ENCODE assay signal across 22 mouse cellular contexts in the genomic region with DNA sequence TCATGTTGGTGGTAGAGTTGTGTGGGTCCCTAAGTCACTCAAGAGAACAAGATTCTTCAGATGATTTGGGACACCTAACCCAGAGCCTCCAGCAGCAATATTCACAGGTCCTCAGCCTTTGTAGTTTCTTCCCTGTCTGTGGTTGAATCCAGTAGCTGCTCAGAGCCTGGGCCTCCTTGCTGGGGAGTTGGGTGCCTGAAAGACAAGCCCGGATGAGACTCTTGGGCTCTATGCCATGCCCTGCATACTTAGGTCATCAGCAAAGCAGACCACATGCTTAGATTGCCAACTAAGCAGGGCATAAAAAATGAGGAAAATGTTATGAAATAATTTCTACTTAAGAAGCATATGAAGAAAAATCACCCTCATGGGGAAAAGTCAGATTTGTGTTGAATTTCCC. TPM values are rescaled to one million over a fixed set of nuclear protein-coding genes. Genes with fewer than 3 reads are reported as not detected.
DNase-seq lines count a peak whose midpoint lies in the region; TF ChIP-seq lines count a peak whose summit lies in the region.
"Had no signal": no experiment of that assay in that cellular context is flagged by ENCODE, and none has a peak within 500 bp of the region (broad histone marks: within the 10 kb centered on the region; RNA-seq: fewer than 3 reads in every experiment).

No protein-coding gene starts in this region.

- intact Hi-C loops in gastrocnemius, adult 2 months (cut with DNase I): no loop called here

- peak; percentile 40 for DNase-seq in adrenal gland, postnatal 14 days
- DNase-seq in adrenal gland, postnatal 4 days (ENCODE audit: low spot score in 2 of 2): no peak
- peak; percentile 41 for DNase-seq in gastrocnemius, adult 2 months
- DNase-seq in gastrocnemius, postnatal 25 days: no peak
- DNase-seq in 3T3-L1 (ENCODE audit: low read depth, low spot score): peak; percentile 64
- DNase-seq in NIH3T3 (ENCODE audit: low read depth): peak; percentile 68
- DNase-seq in embryo, embryonic 10 days (ENCODE audit: low spot score): no peak
- DNase-seq in retina, embryonic 14.5 days (ENCODE audit: low spot score): no peak
- DNase-seq: B cell, adult 2 months; gastrocnemius, postnatal 14 days; heart, adult 2 months; heart, postnatal 14 days; kidney, postnatal 4 days; left cerebral cortex, postnatal 4 days; thymus, adult 18-20 months had no signal

- no peak for TF ChIP-seq CTCF in gastrocnemius, adult 2 months (IDR thresholded peaks at IDR 0.05)

- no peak overlapping the region for H3K4me3 ChIP-seq in gastrocnemius, adult 2 months
- H3K4me3 ChIP-seq: forebrain, embryonic 10.5 days; heart, adult 2 months; heart, embryonic 13.5 days; hindbrain, embryonic 12.5 days; left cerebral cortex, adult 2 months; limb, embryonic 15.5 days; midbrain, embryonic 10.5 days; neural tube, embryonic 15.5 days had no signal

- H3K27ac ChIP-seq in gastrocnemius, adult 2 months: peak overlapping the region; percentile 86
- H3K27ac ChIP-seq: heart, adult 2 months; heart, embryonic 13.5 days; hindbrain, embryonic 12.5 days; limb, embryonic 15.5 days; midbrain, embryonic 10.5 days; neural tube, embryonic 15.5 days had no signal

RNA-seq across cellular contexts. Expression of gene Ehd3, which starts 6.9 kb away (rescaled TPM):
- 72.5 and 74.0 TPM in 2 replicates for total RNA-seq in adrenal gland, postnatal 14 days (2021)
- total RNA-seq in adrenal gland, postnatal 4 days (2021): 10 to 100 TPM; 43.6 to 49.5 TPM
- total RNA-seq in gastrocnemius, adult 2 months (2021): 1 to 10 TPM; 3.4 to 5.9 TPM
- 1 to 10 TPM; 2.6 to 3.1 TPM for total RNA-seq in gastrocnemius, postnatal 25 days (2021)

Comparison
In these comparisons a context has a peak if more than half of its experiments do, and no peak if none do; other contexts are left out.
1. DNase-seq: peak in adrenal gland, postnatal 14 days (single experiment), gastrocnemius, adult 2 months (single experiment), 3T3-L1 (single experiment) and NIH3T3 (single experiment); none in adrenal gland, postnatal 4 days (0 of 2), gastrocnemius, postnatal 25 days (single experiment), embryo, embryonic 10 days (single experiment) and retina, embryonic 14.5 days (single experiment).
2. RNA of gene Ehd3, which starts 6.9 kb away (total RNA-seq): 72.5 to 74.0 TPM in adrenal gland, postnatal 14 days and 43.6 to 49.5 TPM in adrenal gland, postnatal 4 days; 3.4 to 5.9 TPM in gastrocnemius, adult 2 months and 2.6 to 3.1 TPM in gastrocnemius, postnatal 25 days; every median in the first group is over 4 times any median in the second.